Mouse (Mus musculus): Measurements from ENCODE around the gene Fam89b. TPM values are rescaled to one million over a fixed set of nuclear protein-coding genes. Genes with fewer than 3 reads are reported as not detected.
A peak's percentile ranks its signal among the peaks of the same experiment; 100 is the strongest.

Fam89b gene
- total RNA-seq (2012; rRNA removed): 29.6 and 35.9 TPM in 2 replicates
- 10 to 100 TPM in 1 of 2 experiments, not detected in 1; 60.2 TPM for polyA plus RNA-seq (2012; ENCODE audit: insufficient read depth in 1 of 2, insufficient read length in 2 of 2, low read depth in 1 of 2, low replicate concordance in 2 of 2, missing spikeins in 1 of 2)

GRCm38 (mm10) chr19:5729444-5729815, at the start of gene Fam89b:
TSS of gene Fam89b (minus strand) at chr19:5729653.
- Histone ChIP-seq H3K27ac (ENCODE audit: control insufficient read depth, low read depth, low read length) (peak within 1 kb of the TSS; percentile 95), H3K79me2 (ENCODE audit: control insufficient read depth, insufficient read depth, low read length, poor library complexity) (peaks cover 45% of the 10 kb centered on the region), H3K4me3 (ENCODE audit: control insufficient read depth in 1 of 2, insufficient read depth in 1 of 2, low read depth in 2 of 2, low read length in 2 of 2) (peak within 1 kb of the TSS; percentile 68 to 74), H3K4me1 (ENCODE audit: control insufficient read depth in 1 of 2, insufficient read depth in 2 of 2, low read length in 2 of 2) (peaks cover 0 to 38% of the 10 kb centered on the region in 2 experiments; a peak in 3 of 4 replicates), H3K9me3 (replicated peaks; ENCODE audit: insufficient read depth, low read length) (no peaks in the 10 kb centered on the region), H3K36me3 (ENCODE audit: control insufficient read depth in 1 of 2, insufficient read depth in 2 of 2, low read length in 2 of 2) (peaks cover 0 to 20% of the 10 kb centered on the region in 2 experiments; a peak in 2 of 4 replicates), H3K27me3 (ENCODE audit: control insufficient read depth in 1 of 2, insufficient read depth in 2 of 2, low read length in 2 of 2) (no peaks in the 10 kb centered on the region), H3K9ac (ENCODE audit: control insufficient read depth, low read depth, low read length, poor library complexity, severe bottlenecking) (peak within 1 kb of the TSS; percentile 85)
- peak; percentile 62; the same call in 1 of the 2 replicates for TF ChIP-seq ELF1 (IDR thresholded peaks at IDR 0.05; ENCODE audit: low read depth, low read length)
- no peak for TF ChIP-seq GATA1 (IDR thresholded peaks at IDR 0.05; ENCODE audit: low read depth, low read length)
- TF ChIP-seq POLR2AphosphoS2 (IDR thresholded peaks at IDR 0.05; ENCODE audit: low read length): peak; percentile 99
- no peak for TF ChIP-seq MYC (IDR thresholded peaks at IDR 0.05; ENCODE audit: low read depth, low read length)
- no peak for TF ChIP-seq USF2 (IDR thresholded peaks at IDR 0.05; ENCODE audit: borderline replicate concordance in 1 of 2, insufficient read depth in 1 of 2, low read depth in 1 of 2, low read length in 2 of 2)
- TF ChIP-seq UBTF (IDR thresholded peaks at IDR 0.05; ENCODE audit: borderline replicate concordance, insufficient read depth, low read depth, low read length): no peak
- peak; percentile 89 for TF ChIP-seq ZMIZ1 (IDR thresholded peaks at IDR 0.05; ENCODE audit: low read depth, low read length)
- TF ChIP-seq MAZ (IDR thresholded peaks at IDR 0.05; ENCODE audit: low read depth, low read length): peak; percentile 64; the same call in 1 of the 2 replicates
- no peak for TF ChIP-seq ZNF384 (IDR thresholded peaks at IDR 0.05; ENCODE audit: low read depth, low read length)
- peak; percentile 17; the same call in 1 of the 2 replicates for TF ChIP-seq SMC3 (IDR thresholded peaks at IDR 0.05; ENCODE audit: low read depth, low read length)
- TF ChIP-seq ZKSCAN1 (IDR thresholded peaks at IDR 0.05; ENCODE audit: low read depth, low read length): 0 out of 2 replicates have a peak, but pooled peaks have one; percentile 31
- peak; percentile 97 for TF ChIP-seq SIN3A (IDR thresholded peaks at IDR 0.05; ENCODE audit: low read length)
- peak; percentile 71 for TF ChIP-seq MXI1 (IDR thresholded peaks at IDR 0.05; ENCODE audit: low read depth, low read length)
- TF ChIP-seq TCF12 (IDR thresholded peaks at IDR 0.05; ENCODE audit: low read depth, low read length): peak; percentile 44; the same call in 1 of the 2 replicates
- TF ChIP-seq TBP (IDR thresholded peaks at IDR 0.05; ENCODE audit: low read depth, low read length): peak; percentile 58
- TF ChIP-seq BHLHE40 (IDR thresholded peaks at IDR 0.05; ENCODE audit: borderline replicate concordance, low read depth, low read length): no peak
- no peak for TF ChIP-seq MEF2A (IDR thresholded peaks at IDR 0.05; ENCODE audit: extremely low read depth, insufficient replicate concordance, low read depth, low read length, poor library complexity, severe bottlenecking)
- peak; percentile 72 for TF ChIP-seq NELFE (IDR thresholded peaks at IDR 0.05; ENCODE audit: low read depth, low read length)
- peak; percentile 38; the same call in 1 of the 2 replicates for TF ChIP-seq MAX (IDR thresholded peaks at IDR 0.05; ENCODE audit: low read length)
- TF ChIP-seq GABPA (IDR thresholded peaks at IDR 0.05; ENCODE audit: low read depth, low read length): no peak
- no peak for TF ChIP-seq E2F4 (IDR thresholded peaks at IDR 0.05; ENCODE audit: borderline replicate concordance, low read depth, low read length)
- peak; percentile 72 for TF ChIP-seq HCFC1 (IDR thresholded peaks at IDR 0.05; ENCODE audit: low read depth, low read length)
- peak; percentile 77 to 87; a peak in 3 of 4 replicates for TF ChIP-seq POLR2A (IDR thresholded peaks at IDR 0.05; ENCODE audit: control insufficient read depth in 1 of 2, insufficient read depth in 1 of 2, low read depth in 1 of 2, low read length in 2 of 2, poor library complexity in 1 of 2)
- no peak for TF ChIP-seq MYB (IDR thresholded peaks at IDR 0.05; ENCODE audit: low read depth, low read length)
- TF ChIP-seq CHD2 (IDR thresholded peaks at IDR 0.05; ENCODE audit: low read length): no peak; the same call in 1 of the 2 replicates
- no peak for TF ChIP-seq NRF1 (IDR thresholded peaks at IDR 0.05; ENCODE audit: insufficient read depth, low read depth, low read length, poor library complexity, severe bottlenecking)
- DNase-seq (ENCODE audit: low read depth, low spot score): peak; percentile 89
